21 mouse cellular contexts compared by ENCODE assay signal in genomic region chr8:86147586-86147985, GRCm38 (mm10).
"Had no signal": no experiment of that assay in that cellular context is flagged by ENCODE, and none has a peak within 500 bp of the region (broad histone marks: within the 10 kb centered on the region; RNA-seq: fewer than 3 reads in every experiment).

No protein-coding gene starts in this region.

- H3K4me2 ChIP-seq: liver, embryonic 13.5 days; midbrain, embryonic 11.5 days; midbrain, embryonic 15.5 days; neural tube, embryonic 12.5 days; neural tube, embryonic 15.5 days had no signal

- ATAC-seq: intestine, postnatal 0 days; midbrain, embryonic 15.5 days had no signal

- H3K36me3 ChIP-seq: liver, embryonic 13.5 days; midbrain, embryonic 15.5 days; neural tube, embryonic 12.5 days; neural tube, embryonic 15.5 days had no signal

- H3K9me3 ChIP-seq: liver, embryonic 13.5 days; midbrain, embryonic 15.5 days; neural tube, embryonic 12.5 days; neural tube, embryonic 15.5 days had no signal

- H3K27ac ChIP-seq: liver, embryonic 13.5 days; midbrain, embryonic 15.5 days; neural tube, embryonic 12.5 days; neural tube, embryonic 15.5 days; stomach, postnatal 0 days had no signal

- H3K9ac ChIP-seq: liver, embryonic 13.5 days; midbrain, embryonic 15.5 days; neural tube, embryonic 12.5 days; neural tube, embryonic 15.5 days had no signal

- H3K4me3 ChIP-seq: liver, embryonic 13.5 days; midbrain, embryonic 15.5 days; neural tube, embryonic 12.5 days; neural tube, embryonic 15.5 days had no signal

- H3K4me1 ChIP-seq: midbrain, embryonic 15.5 days; neural tube, embryonic 12.5 days; neural tube, embryonic 15.5 days had no signal

- DNase-seq: kidney, adult 2 months; kidney, postnatal 14 days; kidney, postnatal 4 days; layer of hippocampus, postnatal 36 days; left cerebral cortex, postnatal 4 days; liver, embryonic 13.5 days; lung, adult 2 months; lung, postnatal 14 days; lung, postnatal 4 days; right cerebral cortex, adult 18-20 months; right cerebral cortex, postnatal 14 days; right cerebral cortex, postnatal 4 days; thymus, adult 2 months; thymus, postnatal 14 days; thymus, postnatal 4 days had no signal

- H3K27me3 ChIP-seq: liver, embryonic 13.5 days; midbrain, embryonic 15.5 days; neural tube, embryonic 12.5 days; neural tube, embryonic 15.5 days had no signal
